Mouse (Mus musculus): Measurements from ENCODE around the gene Zfp42. TPM values are rescaled to one million over a fixed set of nuclear protein-coding genes. Genes with fewer than 3 reads are reported as not detected.

The Zfp42 gene
- 0.31 and 0.69 TPM in 2 replicates for polyA plus RNA-seq (2015; fragmentation: Nextera tagmentation; extraction: Ambion mirVana)

DNA sequence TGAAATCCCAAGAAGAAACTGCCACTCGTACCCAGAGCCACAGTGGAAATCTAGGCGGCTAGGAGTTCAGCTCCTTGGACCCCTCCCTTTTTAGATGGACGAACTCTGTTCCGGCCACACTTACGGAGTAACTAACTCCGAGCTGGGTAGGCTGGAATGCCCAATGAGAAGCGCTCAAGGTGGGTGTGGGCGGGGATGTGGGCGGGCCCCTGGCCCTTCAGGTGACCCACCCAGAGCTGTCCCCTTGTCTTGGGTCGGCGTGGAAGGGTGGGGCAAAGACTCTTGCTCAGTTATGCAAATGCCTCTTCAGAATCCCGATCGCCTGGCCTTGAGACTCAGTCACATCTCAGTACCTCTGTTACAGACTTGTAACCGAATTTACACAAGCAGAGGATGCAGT lies at the start of gene Zfp42:
Zfp42 (minus strand) TSS at position 85 of the 400 bp plus-strand sequence.

Other genes starting within 250 kb of the Zfp42 start
- gene Triml1, start 165.5 kb downstream of the Zfp42 start, polyA plus RNA-seq (2015; fragmentation: Nextera tagmentation; extraction: Ambion mirVana): not detected in 2 replicates
- not detected in 2 replicates for gene Triml2, start 126.4 kb downstream of the Zfp42 start, polyA plus RNA-seq (2015; fragmentation: Nextera tagmentation; extraction: Ambion mirVana)
- gene Adam26b, start 221.1 kb upstream of the Zfp42 start, polyA plus RNA-seq (2015; fragmentation: Nextera tagmentation; extraction: Ambion mirVana): not detected in 2 replicates